Mouse (Mus musculus) WW6 (cell line): ENCODE data around the gene Dhx32.

Source experiments
- DNase-seq: peaks from one replicate; pipeline ENCODE4 v3.0.0-alpha.2; 2013; ENCODE audit warnings: low read depth, low spot score

Dhx32 gene

DNA sequence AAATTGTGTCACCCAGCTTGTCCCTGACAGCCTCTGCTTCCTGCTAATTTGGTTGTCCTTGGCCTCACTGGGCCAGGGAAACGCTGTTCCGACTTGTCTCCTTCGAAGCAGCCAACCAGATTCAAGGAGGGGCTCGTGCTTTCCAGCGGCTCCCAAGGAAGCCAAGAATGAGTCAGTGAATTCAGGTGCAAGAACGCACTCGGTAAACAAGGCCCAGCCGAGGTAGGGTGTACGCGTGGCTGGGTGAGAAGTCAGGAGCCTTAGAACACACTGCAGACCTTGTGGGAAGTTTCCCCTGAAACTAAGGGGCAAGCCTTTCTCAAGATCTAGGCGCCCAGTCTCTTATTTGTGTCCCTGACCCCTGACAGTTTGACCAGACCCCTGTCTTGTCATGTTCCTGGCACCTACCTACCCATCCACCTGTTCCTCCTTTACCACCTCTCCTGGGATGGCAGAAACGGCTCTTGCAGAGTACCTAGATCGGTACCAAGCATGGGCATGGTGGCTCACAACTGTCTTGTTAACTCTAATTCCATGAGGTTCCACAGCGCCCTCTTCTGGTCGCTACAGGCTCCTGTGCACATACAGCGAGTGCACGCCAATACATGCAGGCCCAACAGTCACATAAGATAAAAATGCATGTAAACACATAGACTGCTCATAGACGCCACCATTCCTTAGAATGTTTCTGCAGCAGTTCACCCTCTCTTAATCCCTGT, at the start of gene Dhx32:
Dhx32 (minus strand) TSS at position 10 of the 719 bp plus-strand sequence.
- peak; percentile 78 for DNase-seq

DNA sequence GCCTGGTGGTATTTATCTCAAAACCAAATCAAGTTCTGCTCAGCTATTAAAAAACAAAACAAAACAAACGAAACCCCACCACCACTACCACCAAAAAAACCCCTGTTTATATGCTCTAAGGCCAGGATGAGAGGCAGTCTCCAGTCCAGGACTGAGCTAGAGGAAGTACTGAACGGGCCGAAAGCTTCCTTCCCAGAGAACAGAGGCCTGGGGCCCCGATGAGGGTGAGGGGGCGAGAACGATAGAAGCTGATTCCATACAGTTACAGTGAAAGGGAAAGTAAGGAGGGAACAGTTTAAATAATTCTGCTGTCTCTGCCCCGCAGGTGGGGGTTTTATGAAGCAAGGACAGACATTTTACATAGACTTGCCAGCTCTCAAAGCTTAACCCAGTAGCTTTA, 47.1 kb upstream of the Dhx32 start:
- DNase-seq: no peak

DNA sequence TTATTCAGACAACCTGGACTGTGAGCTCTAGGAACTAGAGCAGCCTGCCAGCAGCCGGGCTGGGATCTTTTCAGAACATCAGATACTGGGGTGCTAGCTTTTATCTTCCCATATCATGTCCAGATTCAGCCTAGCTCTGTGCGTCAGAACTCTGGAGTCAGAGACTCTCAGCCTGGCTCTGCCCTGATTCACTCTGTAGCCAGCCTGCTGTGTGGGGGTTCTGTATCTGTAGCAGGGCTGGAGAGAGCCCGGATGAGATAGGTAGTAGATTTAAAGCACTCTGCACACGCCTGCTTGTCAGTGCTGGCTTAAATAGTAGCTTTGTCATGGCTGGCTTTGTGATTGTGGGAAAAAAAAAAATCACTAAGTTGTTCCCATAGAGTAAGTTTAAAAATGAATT, 46.0 kb upstream of the Dhx32 start:
- no peak for DNase-seq

DNA sequence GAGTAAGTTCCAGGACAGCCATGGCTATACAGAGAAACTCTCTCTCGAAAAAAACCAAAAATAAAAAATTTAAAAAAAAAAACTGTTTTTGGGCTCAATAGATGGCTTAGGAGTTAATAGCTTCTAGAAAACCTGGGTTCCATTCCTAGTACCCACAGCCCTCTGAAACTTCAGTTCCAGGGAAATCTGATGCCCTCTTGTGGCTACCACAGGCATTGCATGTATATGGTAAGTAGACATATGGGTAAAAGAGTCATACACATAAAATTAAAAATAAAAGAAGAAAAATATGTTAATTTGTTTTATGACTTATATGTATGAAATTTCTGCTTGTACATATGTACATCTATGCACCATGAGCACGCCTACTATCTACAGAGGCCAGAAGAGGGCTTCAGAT, 42.1 kb upstream of the Dhx32 start:
- DNase-seq: no peak

DNA sequence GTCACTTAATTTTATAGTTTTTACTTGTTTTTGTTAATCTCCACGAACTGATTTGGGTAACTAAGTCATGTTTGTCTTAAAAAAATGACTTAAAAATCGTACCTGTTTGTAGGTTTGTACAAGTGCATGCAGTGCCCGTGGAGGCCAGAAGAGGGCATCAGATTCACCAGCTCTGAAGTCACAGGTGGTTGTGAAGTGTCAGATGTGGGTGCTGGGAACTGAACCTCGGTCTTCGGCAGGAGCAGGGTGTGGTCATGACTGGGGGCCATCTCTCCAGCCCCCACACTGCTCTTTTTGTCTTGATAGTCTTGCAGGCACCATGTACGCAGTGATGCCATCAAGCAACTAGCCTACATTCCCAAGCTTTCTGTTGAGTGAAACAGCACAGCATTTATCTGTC, 41.2 kb upstream of the Dhx32 start:
- no peak for DNase-seq

DNA sequence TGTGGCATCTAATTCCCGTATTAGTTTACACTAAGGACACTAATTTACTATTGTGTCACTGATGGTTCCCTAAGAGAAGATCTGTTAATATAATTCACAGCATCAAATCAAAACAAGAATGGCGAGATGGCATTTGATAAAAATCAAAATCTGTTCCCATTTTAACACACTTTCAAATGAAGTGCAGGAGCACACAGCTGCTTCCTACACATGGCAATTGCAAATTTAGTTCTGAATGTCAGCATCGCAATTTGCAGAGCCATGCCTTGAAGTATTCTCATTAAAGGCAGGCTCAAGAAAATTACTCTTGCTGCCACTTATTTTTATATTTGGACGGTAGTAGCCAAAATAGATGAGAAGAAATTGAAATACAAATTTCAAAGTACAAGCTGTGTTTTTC, 30.8 kb upstream of the Dhx32 start:
- DNase-seq: no peak

DNA sequence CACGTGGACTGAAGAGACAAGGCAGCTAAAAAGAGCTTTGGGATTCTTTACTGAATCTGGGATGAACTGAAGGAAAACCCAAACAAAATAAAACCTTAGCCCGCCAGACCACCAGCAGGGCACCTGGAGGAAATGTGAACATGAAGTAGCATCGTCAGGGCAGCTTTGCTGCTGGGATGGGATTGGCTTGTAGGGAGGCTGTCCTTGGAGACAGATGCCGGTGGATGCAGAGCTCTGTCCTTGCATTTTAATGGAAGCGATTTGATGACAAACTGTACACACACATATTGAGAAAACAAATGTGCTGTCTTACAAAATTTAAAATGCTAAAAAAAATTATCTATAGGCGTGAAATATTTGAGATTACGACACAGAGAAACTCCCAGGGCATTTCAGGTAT, 30.4 kb upstream of the Dhx32 start:
- no peak for DNase-seq

DNA sequence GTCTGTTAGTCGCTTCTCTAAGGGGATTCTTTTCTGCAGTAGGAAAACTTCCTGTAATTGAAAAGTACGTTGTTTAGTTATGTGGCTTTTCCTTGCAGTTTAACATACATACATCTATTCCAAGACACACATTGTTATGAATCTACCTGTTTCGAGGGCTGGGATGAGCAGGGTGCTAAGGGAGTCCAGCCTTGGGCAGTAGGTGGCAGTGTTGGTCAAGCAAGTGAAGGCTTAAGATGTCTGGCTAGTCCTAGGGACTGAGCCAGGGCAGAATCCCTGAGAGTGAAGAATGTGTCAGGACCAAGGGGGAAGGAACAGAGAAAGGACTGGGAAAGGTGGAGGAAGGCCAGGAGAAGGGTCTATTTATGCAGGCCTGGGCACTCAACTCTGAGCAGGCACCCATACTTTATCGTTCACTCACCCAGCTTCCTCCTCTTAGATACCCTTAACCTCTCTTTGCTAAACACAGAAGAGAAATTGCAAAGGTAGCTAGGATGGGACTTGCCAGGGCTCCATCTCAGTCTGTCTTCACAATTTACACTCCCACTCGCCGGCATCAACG, 23.2 kb upstream of the Dhx32 start:
- DNase-seq: peak; percentile 39

DNA sequence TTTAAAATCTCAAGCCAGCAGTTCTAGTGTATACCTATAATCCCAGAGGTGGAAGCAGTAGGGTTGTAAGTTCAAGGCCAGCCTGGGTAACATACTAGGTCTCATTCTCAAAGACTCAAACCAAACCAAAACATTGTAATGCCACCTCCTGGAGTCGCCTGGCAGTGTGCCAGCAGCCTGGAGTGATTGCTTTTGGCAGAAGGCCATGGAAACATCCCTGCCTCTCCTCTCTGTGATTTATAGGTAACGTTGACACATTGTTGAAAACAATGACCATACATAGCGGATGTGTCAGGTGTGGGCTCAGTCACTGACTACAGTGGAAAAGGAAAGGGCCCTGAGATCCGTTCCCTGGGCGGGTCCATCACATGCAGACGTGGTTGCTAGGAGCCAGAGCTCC, 19.3 kb upstream of the Dhx32 start:
- DNase-seq: no peak

DNA sequence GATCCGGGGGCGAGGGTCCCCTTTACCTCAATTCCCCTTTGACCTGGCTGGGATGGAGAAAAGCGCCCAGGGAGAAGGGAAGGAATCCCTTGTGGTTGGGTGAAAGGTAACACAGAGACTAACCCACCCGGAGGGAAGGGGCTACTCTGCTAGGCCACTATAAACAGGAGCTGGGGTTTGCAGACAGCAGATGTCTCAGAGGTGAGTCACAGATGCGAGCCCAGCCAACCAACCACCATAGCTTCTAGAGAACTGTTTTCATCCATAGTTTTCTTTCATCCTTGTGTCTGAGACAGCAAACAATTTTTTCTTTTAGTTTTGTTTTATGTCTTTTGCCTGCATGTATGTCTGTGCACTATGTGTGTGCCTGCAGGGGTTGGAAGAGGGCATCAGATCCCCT, 17.4 kb upstream of the Dhx32 start:
- DNase-seq: no peak

DNA sequence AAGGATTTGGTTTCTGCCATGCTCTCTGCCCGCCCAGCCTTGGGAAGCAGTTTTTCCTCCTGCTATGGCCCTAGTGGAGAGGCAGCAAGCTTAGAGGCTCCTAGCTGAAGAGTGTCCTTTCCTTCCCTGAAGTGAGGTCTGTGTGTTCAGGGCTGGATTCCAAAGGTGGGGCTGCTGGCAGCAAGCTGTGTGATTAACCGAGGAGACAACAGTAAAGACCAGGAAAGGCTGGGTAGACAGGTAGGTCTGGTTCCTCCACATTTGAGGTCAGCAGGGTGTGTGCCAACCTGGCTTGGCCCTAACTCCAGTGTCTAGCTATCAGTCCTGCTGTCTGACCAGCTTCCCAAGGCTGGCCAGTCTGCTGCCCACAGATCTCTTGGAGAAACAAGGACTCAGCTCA, 12.2 kb upstream of the Dhx32 start:
- DNase-seq: no peak

DNA sequence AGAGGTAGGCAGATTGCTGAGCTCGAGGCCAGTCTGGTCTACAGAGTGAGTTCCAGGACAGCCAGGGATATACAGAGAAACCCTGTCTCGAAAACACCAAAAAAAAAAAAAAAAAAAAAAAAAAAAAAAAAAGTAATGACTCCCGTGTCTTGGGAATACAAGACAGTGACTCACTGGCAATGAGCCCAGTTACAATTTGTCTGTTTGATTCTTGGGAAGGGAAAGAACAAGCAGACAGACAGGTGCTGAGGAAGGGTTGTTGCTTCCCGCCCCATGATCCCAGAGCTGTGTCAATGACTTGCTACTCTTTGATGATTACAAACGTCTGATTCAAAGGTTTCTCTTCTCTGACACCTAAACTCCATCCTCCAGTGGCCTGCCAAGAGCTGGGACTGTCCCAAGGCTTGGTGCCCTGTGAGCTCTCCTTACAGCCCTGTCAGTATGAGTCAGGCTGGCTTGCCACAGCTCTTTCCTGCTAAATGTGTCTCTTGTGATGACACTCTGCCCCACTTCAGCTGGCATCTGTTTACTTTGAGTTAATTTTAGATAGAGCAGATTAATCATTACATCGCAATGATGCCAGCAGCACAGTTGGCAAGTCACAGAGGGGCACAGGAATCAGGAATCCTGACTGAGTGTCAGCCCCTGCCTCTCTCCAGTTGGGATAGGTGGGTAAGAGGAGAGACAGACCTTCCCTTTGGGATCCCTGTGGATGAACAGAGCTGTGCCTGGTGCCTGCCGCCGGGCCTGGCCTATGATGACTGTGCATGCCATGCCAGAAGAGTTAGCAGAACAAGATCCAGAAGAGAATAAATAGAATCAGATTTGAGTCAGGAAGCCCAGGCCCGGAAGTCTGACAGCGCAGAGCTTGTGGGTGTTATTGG, 11.0 kb upstream of the Dhx32 start:
- DNase-seq: no peak

DNA sequence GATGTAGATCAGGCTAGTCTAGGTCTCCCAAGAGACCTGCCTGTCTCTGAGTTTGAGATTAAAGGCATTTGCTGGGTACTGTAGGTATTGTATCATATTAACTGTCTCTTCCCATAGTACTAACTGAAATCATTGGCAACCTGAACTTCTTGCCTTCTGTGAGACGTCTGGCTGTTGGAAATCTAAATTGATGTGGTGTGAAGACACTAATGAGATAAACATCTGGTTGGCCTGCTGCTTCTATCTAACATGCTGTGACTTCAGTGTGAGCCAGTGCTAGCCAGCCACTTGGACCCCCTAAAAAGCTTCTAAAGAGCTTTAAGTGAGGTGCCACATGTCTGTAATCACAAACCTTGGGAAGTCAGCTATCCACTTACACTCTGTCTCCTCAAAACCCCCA, 10.2 kb upstream of the Dhx32 start:
- DNase-seq: no peak

DNA sequence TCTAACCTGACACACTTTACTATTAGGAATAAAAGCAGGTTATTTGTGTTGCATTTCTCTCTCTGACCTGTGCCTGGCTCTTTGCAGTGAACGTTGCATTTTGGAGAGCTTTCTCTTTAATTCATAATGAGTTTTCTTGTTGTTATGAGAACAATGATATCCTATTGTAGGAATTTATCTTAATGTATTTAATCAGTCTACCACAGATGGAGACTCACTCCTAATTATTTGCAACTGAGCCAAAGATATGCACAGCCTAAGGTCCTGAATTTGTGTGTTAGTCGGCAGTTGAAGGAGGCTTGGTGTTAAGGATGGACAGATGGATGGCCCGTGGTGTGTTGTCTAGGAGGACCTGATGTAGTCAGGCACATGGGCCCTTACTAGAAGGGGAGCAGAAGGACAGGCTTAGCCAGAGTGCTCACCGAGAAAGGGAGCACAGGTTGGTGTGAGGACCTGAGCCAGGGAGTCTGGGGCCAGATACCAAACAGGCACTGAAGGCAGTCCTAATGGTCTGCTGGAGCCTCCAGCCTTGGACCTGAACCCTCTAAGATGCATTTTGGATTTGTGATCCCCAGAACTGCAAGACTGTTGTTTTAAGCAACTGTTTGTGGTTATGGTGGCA, 8.2 kb upstream of the Dhx32 start:
- DNase-seq: no peak

DNA sequence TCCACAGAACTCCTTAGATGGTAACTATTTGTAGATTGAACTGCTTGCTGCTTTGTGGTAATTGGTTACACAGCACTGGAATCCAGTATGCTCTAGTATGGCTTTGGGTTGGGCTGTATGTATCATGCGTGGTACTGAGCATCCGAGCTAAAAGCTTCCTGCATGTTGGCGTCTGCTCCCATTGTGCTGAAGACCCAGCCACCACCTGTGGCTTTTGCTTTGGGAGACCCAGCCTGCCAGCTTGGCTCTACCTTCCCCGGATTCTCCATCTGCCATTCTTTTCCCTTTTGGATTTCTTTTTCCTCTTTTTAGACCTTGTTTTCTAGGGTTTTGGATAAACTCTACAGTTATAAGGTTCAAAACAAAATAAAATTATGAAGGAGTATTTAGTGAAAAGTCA, 7.6 kb upstream of the Dhx32 start:
- no peak for DNase-seq

DNA sequence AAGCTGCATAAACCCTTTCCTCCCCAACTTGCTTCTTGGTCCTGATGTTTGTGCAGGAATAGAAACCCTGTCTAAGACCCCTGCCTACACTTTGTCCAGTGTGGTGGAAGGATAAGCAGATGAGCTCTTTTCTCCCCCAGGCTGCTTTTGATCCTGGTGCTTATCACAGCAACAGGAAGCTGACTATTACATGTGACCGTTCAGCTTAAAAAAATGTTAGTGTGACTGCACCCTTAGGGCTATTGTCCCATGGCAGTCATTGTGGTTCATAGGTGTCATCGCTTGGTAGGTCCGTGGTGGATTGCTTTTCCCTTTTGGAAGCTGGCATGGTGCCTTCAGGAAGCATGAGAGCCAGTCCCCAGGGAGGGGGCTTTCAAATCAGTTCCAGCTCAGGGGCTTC, 5.6 kb upstream of the Dhx32 start:
- DNase-seq: no peak

DNA sequence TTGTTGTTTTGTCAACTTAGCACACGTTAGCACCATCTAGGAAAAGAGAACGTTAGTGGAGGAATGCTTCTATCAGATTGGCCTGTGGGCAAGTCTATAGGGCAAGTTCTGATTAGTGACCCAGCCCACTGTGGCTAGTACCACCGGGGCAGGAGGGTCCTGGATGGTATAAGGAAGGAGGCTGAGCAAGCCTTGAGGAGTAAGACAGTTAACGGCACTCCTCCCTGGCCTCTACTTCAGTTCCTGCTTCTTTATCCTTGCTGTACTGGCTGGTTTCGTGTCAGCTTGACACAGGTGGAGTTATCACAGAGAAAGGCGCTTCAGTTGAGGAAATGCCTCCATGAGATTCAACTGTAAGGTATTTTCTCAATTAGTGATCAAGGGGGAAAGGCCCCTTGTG, 5.0 kb upstream of the Dhx32 start:
- no peak for DNase-seq

DNA sequence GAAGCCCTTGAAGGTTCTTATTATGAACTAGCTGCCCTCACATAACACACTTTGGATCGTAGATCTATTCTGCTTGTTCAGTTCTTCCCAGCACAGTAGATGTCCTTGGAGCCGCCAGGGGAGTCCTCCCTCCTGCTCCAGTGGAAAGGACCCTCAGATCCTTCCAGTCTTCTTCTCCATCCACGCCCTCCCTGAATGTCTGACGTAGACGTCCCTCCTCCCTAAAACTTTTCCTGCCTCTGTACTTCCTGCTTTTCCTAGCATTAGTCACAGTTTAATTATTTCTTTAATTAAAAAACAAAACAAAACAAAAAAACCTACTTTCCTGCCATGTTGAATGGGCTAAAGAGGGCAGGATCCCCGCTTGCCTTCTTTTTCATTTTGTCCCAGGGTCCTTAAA, 535 bp downstream of the Dhx32 start:
- no peak for DNase-seq

DNA sequence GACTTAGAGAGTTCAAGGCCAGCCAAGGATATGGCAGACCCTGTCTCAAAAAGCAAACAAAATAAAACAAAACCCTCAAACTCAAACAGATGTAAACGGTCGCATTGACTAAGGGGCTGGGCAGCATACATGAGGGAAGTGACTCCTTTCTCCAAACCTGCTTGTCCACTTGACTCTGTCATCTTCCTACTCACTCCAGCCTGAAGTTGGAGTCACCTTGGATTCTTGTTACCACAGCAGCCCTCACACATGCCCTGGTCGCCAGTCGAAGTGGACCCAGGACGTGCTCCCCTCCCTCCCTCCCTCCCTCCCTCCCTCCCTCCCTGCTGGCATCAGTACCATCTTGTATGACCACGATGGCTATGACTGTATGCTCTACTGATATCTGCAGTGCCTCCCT, 943 bp downstream of the Dhx32 start:
- DNase-seq: no peak

DNA sequence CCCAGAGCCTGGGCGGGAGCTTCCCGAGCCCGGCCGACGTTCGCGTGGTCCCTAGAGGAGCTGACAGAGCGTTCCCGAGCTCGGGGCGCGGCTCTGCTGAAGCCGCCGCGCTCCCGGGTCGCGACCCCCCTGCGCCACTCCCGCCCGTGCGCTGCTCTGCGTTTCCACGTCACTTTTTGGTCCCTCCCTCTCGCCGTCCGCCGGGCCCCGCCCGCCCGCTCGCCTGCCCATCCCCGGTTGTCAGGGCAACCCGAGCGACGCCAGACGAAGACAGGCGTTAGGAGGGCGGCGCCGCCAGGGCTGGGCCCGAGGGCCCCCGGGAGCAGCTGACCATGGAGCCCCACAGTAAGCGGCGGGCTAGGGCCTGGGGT, 5.9 kb downstream of the Dhx32 start, which contains the start of gene Fank1:
Fank1 (plus strand) TSS at position 236 of the 371 bp plus-strand sequence.
- DNase-seq: peak; percentile 65

DNA sequence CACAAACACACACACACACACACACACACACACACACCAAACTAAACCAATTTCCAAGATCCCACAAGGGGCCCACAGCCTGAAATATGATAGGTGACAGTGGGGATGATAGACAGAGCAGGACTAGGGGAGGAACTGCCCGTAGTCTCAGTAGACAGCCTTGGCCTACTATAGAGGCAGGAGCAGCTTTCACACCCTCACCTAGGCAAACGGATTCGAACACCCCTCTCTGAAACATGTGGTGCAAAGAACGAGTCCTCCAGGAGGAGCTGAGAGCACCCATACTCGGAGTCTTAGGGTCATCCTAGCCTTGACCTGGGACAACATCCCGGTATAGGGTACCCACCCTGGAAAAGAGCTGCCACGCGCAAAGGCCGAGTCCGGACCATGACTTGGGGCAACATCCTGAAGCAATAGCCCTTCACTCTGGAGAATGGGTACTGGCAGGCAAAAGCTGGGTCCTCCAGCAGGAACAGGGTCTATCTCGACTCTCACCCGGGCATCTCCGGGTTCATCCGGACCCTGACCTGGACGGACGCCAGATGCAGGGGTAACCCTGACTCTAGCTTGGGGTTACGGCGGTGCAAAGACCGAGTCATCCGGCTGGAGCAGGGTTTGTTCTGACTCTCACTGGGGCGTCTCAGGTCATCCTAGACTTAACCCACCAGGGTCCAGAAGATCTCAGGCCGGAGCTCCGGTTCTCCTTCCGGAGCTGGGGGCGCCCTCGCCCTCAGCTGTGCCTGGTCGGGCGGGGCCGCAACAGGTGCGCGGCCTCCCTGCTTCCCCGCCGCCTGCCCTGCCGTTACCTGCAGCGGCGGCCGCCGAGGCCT, 6.5 kb downstream of the Dhx32 start:
- DNase-seq: no peak
